Mouse (Mus musculus) forebrain, embryonic 16.5 days (tissue): ENCODE measurements at regions not wholly inside any gene's neighbourhood (a gene's known extent, or its start where the extent isn't known, plus 50 kb on each side); places are given as distances from the start of the nearest gene placed in this dataset.

Experiments used
- ATAC-seq: fragments of 200-750 bp; cut with Nextera tagmentation; 2 replicates; pipeline ENCODE4 v1.8.0; 2017; ENCODE audit warnings: mild to moderate bottlenecking, moderate library complexity
- H3K27ac ChIP-seq: fragments of 300-500 bp; sonication (generic); 2 replicates; pipeline ENCODE4 v1.5.1; 2014; ENCODE audit warnings: low read length, control low read depth
- H3K27me3 ChIP-seq: fragments of 300-500 bp; sonication (generic); replicated peaks from 2 replicates; pipeline ENCODE4 v1.6.1; 2014; ENCODE audit warnings: low read length; ENCODE audit not compliant: control insufficient read depth, insufficient read depth
- H3K36me3 ChIP-seq: fragments of 300-500 bp; sonication (generic); 2 replicates; pipeline ENCODE4 v1.6.1; 2014; ENCODE audit not compliant: control insufficient read depth, insufficient read depth
- H3K4me1 ChIP-seq: fragments of 300-500 bp; sonication (generic); replicated peaks from 2 replicates; pipeline ENCODE4 v1.6.1; 2014; ENCODE audit warnings: low read length; ENCODE audit not compliant: control insufficient read depth, insufficient read depth
- H3K4me2 ChIP-seq: fragments of 300-500 bp; sonication (generic); 2 replicates; pipeline ENCODE4 v1.6.1; 2014; ENCODE audit warnings: mild to moderate bottlenecking, low read length, control low read depth
- H3K4me3 ChIP-seq: fragments of 300-500 bp; sonication (generic); replicated peaks from 2 replicates; pipeline ENCODE4 v1.5.1; 2014; ENCODE audit warnings: mild to moderate bottlenecking, low read length, control low read depth
- H3K9ac ChIP-seq: fragments of 300-500 bp; sonication (generic); replicated peaks from 2 replicates; pipeline ENCODE4 v1.6.1; 2014; ENCODE audit warnings: low read depth, low read length, control low read depth
- H3K9me3 ChIP-seq: fragments of 300-500 bp; sonication (generic); 2 replicates; pipeline ENCODE4 v1.6.1; 2016; ENCODE audit warnings: low read length; ENCODE audit not compliant: control insufficient read depth
- WGBS: fragments of 180-500 bp; shearing (Covaris S2); extraction: QIAGEN DNeasy Blood & Tissue Kit; methylation state at CpG from one replicate; pipeline ENCODE4 v1.1.7; 2014; 5-methylcytosine and 5-hydroxymethylcytosine counted together

GRCm38 (mm10) chr2:137808401-137809230, 447.7 kb upstream of the Btbd3 start:
- peak; percentile 97 for ATAC-seq
- Histone ChIP-seq H3K4me1 (peaks cover 9% of the 10 kb centered on the region), H3K4me3 (peak overlapping the region; percentile 26), H3K4me2 (peak overlapping the region; percentile 37), H3K27ac (peak overlapping the region; percentile 47), H3K36me3 (no peaks in the 10 kb centered on the region), H3K9me3 (no peaks in the 10 kb centered on the region), H3K9ac (peak overlapping the region; percentile 44), H3K27me3 (no peaks in the 10 kb centered on the region)
- WGBS, result 22% methylated on average over 13 of the region's 13 CpGs

- Histone ChIP-seq H3K27me3 (no peaks in the 10 kb centered on the region), H3K4me2 (no peak overlapping the region), H3K27ac (peak overlapping the region; percentile 27), H3K9ac (no peak overlapping the region), H3K36me3 (no peaks in the 10 kb centered on the region), H3K4me1 (peaks cover 9% of the 10 kb centered on the region), H3K9me3 (no peaks in the 10 kb centered on the region), H3K4me3 (no peak overlapping the region)
- peak; percentile 70 for ATAC-seq
- 55% methylated on average over 5 of the region's 5 CpGs for whole genome bisulfite sequencing
Observed at GRCm38 (mm10) chr2:137807594-137808295, 448.6 kb upstream of the Btbd3 start.

- 49% methylated on average over 2 of the region's 2 CpGs for WGBS
- no peaks in the 10 kb centered on the region for H3K27me3 ChIP-seq
- no peaks in the 10 kb centered on the region for H3K9me3 ChIP-seq
- no peak overlapping the region for H3K4me2 ChIP-seq
- H3K9ac ChIP-seq, result no peak overlapping the region
- ATAC-seq, result no peak
- H3K4me3 ChIP-seq, result no peak overlapping the region
- H3K4me1 ChIP-seq, result no peaks in the 10 kb centered on the region
- no peak overlapping the region for H3K27ac ChIP-seq
- H3K36me3 ChIP-seq, result no peaks in the 10 kb centered on the region
Observed at GRCm38 (mm10) chr2:137794841-137795240, 461.5 kb upstream of the Btbd3 start.

GRCm38 (mm10) chr2:137784091-137784490, 472.3 kb upstream of the Btbd3 start:
- Histone ChIP-seq H3K9ac (no peak overlapping the region), H3K27me3 (no peaks in the 10 kb centered on the region), H3K4me1 (no peaks in the 10 kb centered on the region), H3K27ac (no peak overlapping the region), H3K9me3 (no peaks in the 10 kb centered on the region), H3K4me3 (no peak overlapping the region), H3K4me2 (no peak overlapping the region), H3K36me3 (no peaks in the 10 kb centered on the region)
- no peak for ATAC-seq
- WGBS, result 89% methylated on average over 6 of the region's 6 CpGs

GRCm38 (mm10) chr2:137777430-137777829, 478.9 kb upstream of the Btbd3 start:
- 91% methylated on average over 3 of the region's 3 CpGs for WGBS
- Histone ChIP-seq H3K27ac (no peak overlapping the region), H3K36me3 (no peaks in the 10 kb centered on the region), H3K4me2 (no peak overlapping the region), H3K27me3 (no peaks in the 10 kb centered on the region), H3K4me1 (no peaks in the 10 kb centered on the region), H3K9me3 (no peaks in the 10 kb centered on the region), H3K4me3 (no peak overlapping the region), H3K9ac (no peak overlapping the region)
- no peak for ATAC-seq

GRCm38 (mm10) chr2:137764785-137765184, 491.6 kb upstream of the Btbd3 start:
- H3K4me3 ChIP-seq, result no peak overlapping the region
- H3K36me3 ChIP-seq, result no peaks in the 10 kb centered on the region
- H3K9me3 ChIP-seq, result no peaks in the 10 kb centered on the region
- no peaks in the 10 kb centered on the region for H3K4me1 ChIP-seq
- no peaks in the 10 kb centered on the region for H3K27me3 ChIP-seq
- no peak overlapping the region for H3K9ac ChIP-seq
- H3K27ac ChIP-seq, result no peak overlapping the region
- no peak for ATAC-seq
- H3K4me2 ChIP-seq, result no peak overlapping the region

GRCm38 (mm10) chr2:137759455-137759854, 496.9 kb upstream of the Btbd3 start:
- ATAC-seq, result no peak
- no peak overlapping the region for H3K4me2 ChIP-seq
- WGBS, result 72% methylated on average over 2 of the region's 2 CpGs
- H3K9me3 ChIP-seq, result no peaks in the 10 kb centered on the region
- no peak overlapping the region for H3K9ac ChIP-seq
- no peaks in the 10 kb centered on the region for H3K27me3 ChIP-seq
- H3K36me3 ChIP-seq, result no peaks in the 10 kb centered on the region
- peaks cover 15% of the 10 kb centered on the region for H3K4me1 ChIP-seq
- no peak overlapping the region for H3K4me3 ChIP-seq
- H3K27ac ChIP-seq, result no peak overlapping the region

- no peaks in the 10 kb centered on the region for H3K27me3 ChIP-seq
- no peak overlapping the region for H3K27ac ChIP-seq
- H3K4me2 ChIP-seq, result no peak overlapping the region
- WGBS, result 80% methylated on average over 4 of the region's 4 CpGs
- H3K9ac ChIP-seq, result no peak overlapping the region
- H3K9me3 ChIP-seq, result no peaks in the 10 kb centered on the region
- H3K4me1 ChIP-seq, result peaks cover 15% of the 10 kb centered on the region
- ATAC-seq, result no peak
- H3K36me3 ChIP-seq, result no peaks in the 10 kb centered on the region
- H3K4me3 ChIP-seq, result no peak overlapping the region
Observed at GRCm38 (mm10) chr2:137758389-137758788, 498.0 kb upstream of the Btbd3 start.

GRCm38 (mm10) chr2:137757231-137758212, 498.8 kb upstream of the Btbd3 start:
- peaks cover 15% of the 10 kb centered on the region for H3K4me1 ChIP-seq
- no peak overlapping the region for H3K27ac ChIP-seq
- H3K9me3 ChIP-seq, result no peaks in the 10 kb centered on the region
- no peaks in the 10 kb centered on the region for H3K27me3 ChIP-seq
- no peak overlapping the region for H3K4me2 ChIP-seq
- 34% methylated on average over 13 of the region's 13 CpGs for WGBS
- H3K4me3 ChIP-seq, result no peak overlapping the region
- no peaks in the 10 kb centered on the region for H3K36me3 ChIP-seq
- peak; percentile 57 for ATAC-seq
- H3K9ac ChIP-seq, result no peak overlapping the region
